Mouse (Mus musculus) small intestine, adult 2 months (tissue): ENCODE data around the gene Eed. TPM values are rescaled to one million over a fixed set of nuclear protein-coding genes. Genes with fewer than 3 reads are reported as not detected.

Source experiments
- H3K27ac ChIP-seq: fragments of 200-500 bp; 2 replicates; pipeline ENCODE4 v1.5.1; 2012; ENCODE audit warnings: low read depth, low read length, control low read depth, inconsistent platforms; ENCODE audit not compliant: insufficient read depth
- H3K27me3 ChIP-seq: fragments of 200-500 bp; 2 replicates; pipeline ENCODE4 v1.6.1; 2012; ENCODE audit warnings: mild to moderate bottlenecking, moderate library complexity, low read length, inconsistent platforms; ENCODE audit not compliant: control insufficient read depth, insufficient read depth
- H3K36me3 ChIP-seq: fragments of 200-500 bp; 2 replicates; pipeline ENCODE4 v1.6.1; 2012; ENCODE audit warnings: mild to moderate bottlenecking, low read length, control low read depth, inconsistent platforms; ENCODE audit not compliant: control insufficient read depth, insufficient read depth
- H3K4me1 ChIP-seq: fragments of 200-500 bp; 2 replicates; pipeline ENCODE4 v1.6.1; 2012; ENCODE audit warnings: low read length, inconsistent platforms, mixed read lengths; ENCODE audit not compliant: control insufficient read depth, insufficient read depth, insufficient read length
- H3K4me3 ChIP-seq: fragments of 200-500 bp; 2 replicates; pipeline ENCODE4 v1.5.1; 2012; ENCODE audit warnings: low read depth, mild to moderate bottlenecking, control low read depth, inconsistent platforms, low read length, moderate library complexity
- CTCF ChIP-seq: fragments of 200-500 bp; IDR thresholded peaks from 2 replicates; pipeline ENCODE4 v1.5.1; 2012; ENCODE audit warnings: low read depth, mild to moderate bottlenecking, control low read depth, inconsistent platforms, low read length, moderate library complexity, mixed read lengths; ENCODE audit not compliant: insufficient replicate concordance, insufficient read length; ENCODE audit errors: extremely low read depth
- POLR2A ChIP-seq: fragments of 200-500 bp; IDR thresholded peaks from 2 replicates; pipeline ENCODE4 v1.6.1; 2012; ENCODE audit warnings: low read depth, mild to moderate bottlenecking, control low read depth, inconsistent platforms, low read length, moderate library complexity
- WGBS: fragments of 180-500 bp; shearing (Covaris S2); methylation state at CpG from one replicate; pipeline ENCODE4 v1.1.7; 2018; 5-methylcytosine and 5-hydroxymethylcytosine counted together
- polyA plus RNA-seq: library from polyadenylated mRNA; depleted of rRNA; stranded (reverse); fragments of >200 nt; gene quantifications from 2 replicates; pipeline ENCODE4 v1.2.3, GENCODE M21; 2012; rRNA removed

Gene Eed
- polyA plus RNA-seq = 3.1 and 17.0 TPM in 2 replicates

- H3K4me3 ChIP-seq = peak within 1 kb of the TSS; percentile 98
- H3K36me3 ChIP-seq = peaks cover 10% of the 10 kb centered on the region
- TF ChIP-seq POLR2A = no peak; the same call in none of the 2 replicates
- no peak for TF ChIP-seq CTCF
- peaks cover 4% of the 10 kb centered on the region; the same call in 1 of the 2 replicates for H3K4me1 ChIP-seq
- no peaks in the 10 kb centered on the region for H3K27me3 ChIP-seq
- H3K27ac ChIP-seq = peak within 1 kb of the TSS; percentile 100
- WGBS = under 1% methylated on average over 86 of the region's 87 CpGs
Measured at GRCm38 (mm10) chr7:89980485-89981422, at the start of gene Eed. Eed (minus strand) TSS chr7:89980983.

GRCm38 (mm10) chr7:90029548-90030485, 49.0 kb upstream of the Eed start:
- WGBS = 42% methylated on average over 20 of the region's 20 CpGs
- Histone ChIP-seq H3K27me3 (no peaks in the 10 kb centered on the region), H3K36me3 (no peaks in the 10 kb centered on the region), H3K4me3 (peak overlapping the region; percentile 23), H3K27ac (peak overlapping the region; percentile 86), H3K4me1 (peaks cover 25% of the 10 kb centered on the region; the same call in 1 of the 2 replicates)
- TF ChIP-seq POLR2A = no peak
- no peak for TF ChIP-seq CTCF

GRCm38 (mm10) chr7:90028888-90029547, 48.2 kb upstream of the Eed start:
- Histone ChIP-seq H3K4me3 (peak overlapping the region; percentile 34; the same call in 1 of the 2 replicates), H3K36me3 (no peaks in the 10 kb centered on the region), H3K4me1 (peaks cover 27% of the 10 kb centered on the region; the same call in 1 of the 2 replicates), H3K27me3 (no peaks in the 10 kb centered on the region), H3K27ac (peak overlapping the region; percentile 86)
- TF ChIP-seq POLR2A = no peak
- no peak for TF ChIP-seq CTCF
- WGBS = 6% methylated on average over 8 of the region's 8 CpGs

GRCm38 (mm10) chr7:90024975-90025374, 44.2 kb upstream of the Eed start:
- peaks cover 29% of the 10 kb centered on the region for H3K4me1 ChIP-seq
- H3K4me3 ChIP-seq = no peak overlapping the region
- no peak overlapping the region for H3K27ac ChIP-seq
- H3K36me3 ChIP-seq = no peaks in the 10 kb centered on the region
- TF ChIP-seq POLR2A (no peak), CTCF (no peak)
- WGBS = 45% methylated on average over 6 of the region's 6 CpGs
- H3K27me3 ChIP-seq = no peaks in the 10 kb centered on the region

- Histone ChIP-seq H3K27ac (peak overlapping the region; percentile 52), H3K27me3 (no peaks in the 10 kb centered on the region), H3K4me3 (no peak overlapping the region), H3K36me3 (no peaks in the 10 kb centered on the region), H3K4me1 (peaks cover 22% of the 10 kb centered on the region)
- TF ChIP-seq CTCF (no peak), POLR2A (no peak)
- WGBS = 24% methylated on average over 9 of the region's 9 CpGs
Measured at GRCm38 (mm10) chr7:90022974-90023707, 42.4 kb upstream of the Eed start.

GRCm38 (mm10) chr7:90020331-90020730, 39.5 kb upstream of the Eed start:
- Histone ChIP-seq H3K36me3 (no peaks in the 10 kb centered on the region), H3K27ac (peak overlapping the region; percentile 75)
- 40% methylated on average over 6 of the region's 6 CpGs for WGBS

More at GRCm38 (mm10) chr7:90020331-90020730, 39.5 kb upstream of the Eed start:
- Histone ChIP-seq H3K4me1 (peaks cover 21% of the 10 kb centered on the region), H3K4me3 (no peak overlapping the region), H3K27me3 (no peaks in the 10 kb centered on the region)
- TF ChIP-seq POLR2A (no peak), CTCF (no peak)
